Mouse (Mus musculus) hindbrain, embryonic 10.5 days (tissue): ENCODE measurements around the gene Aph1c. TPM values are rescaled to one million over a fixed set of nuclear protein-coding genes. Genes with fewer than 3 reads are reported as not detected.

ENCODE experiments used
- DNase-seq: peaks from one replicate; pipeline ENCODE4 v3.0.0-alpha.2; 2017; ENCODE audit warnings: low spot score
- H3K27ac ChIP-seq: fragments of 300-500 bp; sonication (generic); 2 replicates; pipeline ENCODE4 v1.5.1; 2016; ENCODE audit warnings: mild to moderate bottlenecking, moderate library complexity
- H3K27me3 ChIP-seq: fragments of 300-500 bp; sonication (generic); 2 replicates; pipeline ENCODE4 v1.6.1; 2016; ENCODE audit warnings: mild to moderate bottlenecking; ENCODE audit not compliant: poor library complexity, insufficient read depth, severe bottlenecking
- H3K36me3 ChIP-seq: fragments of 300-500 bp; sonication (generic); 2 replicates; pipeline ENCODE4 v1.6.1; 2016; ENCODE audit warnings: mild to moderate bottlenecking, moderate library complexity
- H3K4me1 ChIP-seq: fragments of 300-500 bp; sonication (generic); replicated peaks from 2 replicates; pipeline ENCODE4 v1.6.1; 2016; ENCODE audit warnings: mild to moderate bottlenecking
- H3K4me3 ChIP-seq: fragments of 300-500 bp; sonication (generic); 2 replicates; pipeline ENCODE4 v1.5.1; 2016; ENCODE audit warnings: mild to moderate bottlenecking, moderate library complexity
- H3K9me3 ChIP-seq: fragments of 300-500 bp; sonication (generic); 2 replicates; pipeline ENCODE4 v1.6.1; 2016; ENCODE audit warnings: mild to moderate bottlenecking, moderate library complexity
- WGBS: fragments of 180-500 bp; shearing (Covaris S2); methylation state at CpG from one replicate; pipeline ENCODE4 v1.1.7; 2016; 5-methylcytosine and 5-hydroxymethylcytosine counted together
- polyA plus RNA-seq: library from polyadenylated mRNA; unstranded; fragments of >200 nt; fragmentation: Nextera tagmentation; extraction: Ambion mirVana; gene quantifications from 2 replicates; pipeline ENCODE4 v1.2.1, GENCODE M21; 2016

Gene Aph1c
- polyA plus RNA-seq, 1 experiment from 2014 or later = 1.4 TPM

- no peak overlapping the region for H3K4me3 ChIP-seq
- no peak overlapping the region for H3K27ac ChIP-seq
- H3K36me3 ChIP-seq = no peaks in the 10 kb centered on the region
- DNase-seq = no peak
- WGBS = 75% methylated on average over 1 of the region's 1 CpGs
- no peaks in the 10 kb centered on the region for H3K9me3 ChIP-seq
- H3K4me1 ChIP-seq = no peaks in the 10 kb centered on the region
- no peaks in the 10 kb centered on the region for H3K27me3 ChIP-seq
Measured at GRCm38 (mm10) chr9:66768721-66769120, 65.8 kb downstream of the Aph1c start.

Other genes starting within 250 kb of the Aph1c start
- 84.2 and 97.7 TPM in 2 replicates for gene Usp3, start 241.6 kb downstream of the Aph1c start, polyA plus RNA-seq
- 0.88 and 1.7 TPM in 2 replicates for gene Car12, start 121.0 kb downstream of the Aph1c start, polyA plus RNA-seq
- 11.4 and 12.5 TPM in 2 replicates for gene Aph1b, start 39.2 kb downstream of the Aph1c start, polyA plus RNA-seq
- gene Gm10647, start 37.7 kb downstream of the Aph1c start, polyA plus RNA-seq = 0.13 and 0.70 TPM in 2 replicates
- gene Rab8b, start 85.0 kb upstream of the Aph1c start, polyA plus RNA-seq = 24.3 and 27.3 TPM in 2 replicates
- 708 and 733 TPM in 2 replicates for gene Rps27l, start 111.4 kb upstream of the Aph1c start, polyA plus RNA-seq
- gene Lactb, start 140.8 kb upstream of the Aph1c start, polyA plus RNA-seq = 8.6 and 9.4 TPM in 2 replicates
- gene Tpm1, start 214.7 kb upstream of the Aph1c start, polyA plus RNA-seq = 293 and 315 TPM in 2 replicates